Mouse (Mus musculus) thymus, postnatal 25 days (tissue): ENCODE measurements at regions not wholly inside any gene's neighbourhood (a gene's known extent, or its start where the extent isn't known, plus 50 kb on each side); places are given as distances from the start of the nearest gene placed in this dataset.

Source experiments
- DNase-seq: peaks from one replicate; pipeline ENCODE4 v3.0.0; 2022

DNA sequence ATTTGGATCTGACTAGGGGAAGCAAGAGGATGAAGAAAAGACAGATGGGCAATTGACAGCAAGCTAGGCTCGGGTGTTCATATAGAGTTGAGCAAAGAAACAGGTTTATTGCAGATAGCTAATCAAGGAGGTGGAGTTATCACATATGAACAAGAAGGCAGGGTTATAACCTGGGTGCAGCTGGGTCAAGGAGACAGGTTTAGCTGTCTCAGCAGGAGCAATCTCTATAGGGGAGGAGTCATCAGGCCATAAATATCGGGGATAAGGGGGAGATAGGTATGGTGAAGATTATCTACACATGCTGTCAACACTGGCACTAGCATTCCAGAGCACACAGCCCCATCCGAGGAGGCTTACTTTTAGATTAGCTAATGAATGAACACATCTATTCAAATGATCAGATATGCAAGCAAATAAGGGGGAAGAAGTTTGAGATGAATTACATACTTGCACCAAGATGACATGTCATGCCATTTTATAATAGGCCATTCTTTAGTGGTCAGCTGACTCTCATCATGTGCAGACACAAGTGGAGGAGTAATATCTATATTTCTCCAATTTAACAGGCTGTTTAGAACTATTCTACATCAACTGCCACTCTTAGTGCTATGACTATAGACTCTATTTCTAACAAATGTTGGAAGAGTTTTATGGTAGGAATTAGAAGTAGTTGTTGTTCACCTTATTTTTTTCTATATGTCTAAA, 76.9 kb downstream of the Lhx9 start:
- DNase-seq = no peak

- no peak for DNase-seq
Measured at GRCm38 (mm10) chr1:138762876-138763275, 85.5 kb downstream of the Lhx9 start.

- DNase-seq = no peak
Measured at GRCm38 (mm10) chr1:138757777-138758176, 90.6 kb downstream of the Lhx9 start.

DNA sequence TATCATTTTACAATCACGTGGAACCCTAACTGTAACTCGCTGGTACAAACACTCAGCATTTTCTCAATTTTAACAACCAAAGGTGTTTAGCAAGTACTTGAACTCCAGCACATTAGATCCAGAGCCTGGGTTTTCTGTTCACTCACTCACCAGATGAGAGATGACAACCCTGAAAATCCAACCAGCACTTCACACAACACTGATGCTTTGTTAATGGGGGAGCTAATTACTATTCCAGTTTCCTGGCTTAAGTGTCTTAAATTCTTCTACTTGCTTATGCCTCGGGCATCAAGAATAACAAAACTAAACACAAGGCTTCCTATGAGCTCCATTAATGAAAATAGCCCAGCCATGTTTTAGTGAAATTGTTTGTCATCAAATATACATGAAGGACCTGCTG, 113.4 kb upstream of the Nek7 start:
- no peak for DNase-seq

DNA sequence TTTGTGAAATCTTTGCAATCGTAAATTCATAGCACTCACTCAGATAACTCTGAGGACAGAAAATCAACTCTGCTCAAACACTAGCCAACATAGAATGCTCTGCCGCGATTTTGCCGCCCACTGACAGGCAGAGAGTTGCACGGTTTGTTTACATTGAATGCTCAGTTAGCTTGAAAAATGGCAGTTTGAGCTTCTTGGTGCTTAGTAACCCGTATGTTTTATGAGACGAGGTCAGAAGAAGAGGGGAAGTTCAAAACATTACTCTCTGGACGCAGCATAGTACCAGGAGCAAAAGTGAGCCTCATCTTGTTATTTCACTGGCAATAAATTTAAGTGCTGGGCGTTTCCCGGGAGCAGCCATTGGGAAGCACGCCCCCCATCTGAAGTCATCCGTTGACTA, 111.1 kb upstream of the Nek7 start:
- no peak for DNase-seq

GRCm38 (mm10) chr1:138729089-138729699, 109.3 kb upstream of the Nek7 start:
- no peak for DNase-seq

- no peak for DNase-seq
Measured at GRCm38 (mm10) chr1:138720728-138721127, 100.8 kb upstream of the Nek7 start.

- no peak for DNase-seq
Measured at GRCm38 (mm10) chr1:138719297-138719696, 99.4 kb upstream of the Nek7 start.

DNA sequence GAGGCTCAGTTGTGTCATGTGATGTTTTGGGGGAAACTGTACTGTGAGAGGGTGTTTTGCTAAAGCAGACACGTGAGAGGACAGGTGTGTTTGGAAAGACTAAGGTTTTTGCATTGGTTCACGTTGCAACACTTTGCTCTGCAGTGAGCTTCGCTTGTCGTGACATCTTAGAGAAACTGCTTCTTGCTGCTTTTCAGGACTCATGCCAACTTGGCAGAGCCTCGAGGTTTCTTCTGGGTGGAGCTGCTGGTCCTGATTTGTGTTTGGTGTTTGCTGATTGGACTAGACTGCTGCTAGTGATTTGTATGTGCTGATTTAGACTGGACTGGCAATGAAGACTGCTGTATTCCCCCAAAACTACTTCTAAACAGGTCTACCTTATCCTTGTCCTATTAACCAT, 97.0 kb upstream of the Nek7 start:
- DNase-seq = no peak

GRCm38 (mm10) chr1:138715162-138715561, 95.2 kb upstream of the Nek7 start:
- DNase-seq = no peak

DNA sequence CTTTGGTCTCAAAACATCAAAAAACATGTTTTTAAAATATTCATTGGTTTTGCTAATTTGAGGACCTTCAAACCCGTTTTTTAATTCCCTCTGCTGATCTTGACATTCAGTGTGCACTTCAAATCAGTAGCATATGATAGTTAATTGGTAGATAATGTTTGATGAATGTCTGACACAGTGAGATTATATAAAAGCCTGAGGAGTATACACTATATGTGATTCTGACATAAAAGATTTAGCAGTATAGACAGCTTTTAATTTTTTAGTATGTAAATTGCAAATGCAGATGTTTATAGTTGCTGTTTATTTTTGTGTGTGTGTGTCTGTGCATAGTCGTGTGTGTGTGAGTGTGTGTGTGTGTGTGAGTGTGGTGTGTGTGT, 89.3 kb upstream of the Nek7 start:
- DNase-seq = no peak

GRCm38 (mm10) chr1:138708507-138709228, 88.7 kb upstream of the Nek7 start:
- no peak for DNase-seq

DNA sequence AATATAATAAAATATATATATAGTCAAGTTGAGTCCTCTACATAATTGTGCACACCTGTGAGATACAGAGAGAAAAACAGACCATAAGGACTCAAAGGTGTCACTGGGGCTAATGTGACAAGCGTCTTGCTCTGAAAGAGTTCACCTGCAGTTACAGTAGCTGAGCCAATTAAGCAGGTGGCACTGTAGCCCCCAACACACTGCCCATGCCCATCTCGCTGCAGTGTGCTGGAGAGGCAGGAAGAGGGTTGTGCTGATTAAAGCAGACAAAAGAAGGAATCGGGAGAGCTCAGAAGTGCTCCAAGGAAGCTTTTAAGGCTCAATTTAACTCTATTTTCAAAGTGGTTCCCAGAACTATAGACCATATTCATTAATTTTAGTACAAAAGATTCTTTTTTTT, 88.0 kb upstream of the Nek7 start:
- no peak for DNase-seq

DNA sequence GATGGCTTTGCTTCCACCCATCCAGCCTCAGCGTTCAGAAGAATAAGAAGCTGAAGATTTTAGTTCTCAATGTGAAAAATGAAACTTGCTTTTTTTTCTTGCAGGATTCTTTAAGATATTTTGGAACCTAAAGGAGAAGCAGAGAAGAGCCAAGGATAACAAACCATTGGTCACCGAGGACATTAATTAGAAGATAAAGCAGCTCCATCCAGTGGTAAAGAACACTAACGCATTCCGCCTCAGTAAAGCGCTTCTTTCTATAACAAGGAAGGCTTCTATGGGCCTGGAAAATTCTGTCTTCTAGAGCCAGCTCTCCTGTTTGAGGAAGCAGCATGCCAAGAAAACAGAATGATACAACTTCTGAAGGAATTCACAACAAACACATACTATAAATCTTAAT, 83.3 kb upstream of the Nek7 start:
- DNase-seq = no peak

DNA sequence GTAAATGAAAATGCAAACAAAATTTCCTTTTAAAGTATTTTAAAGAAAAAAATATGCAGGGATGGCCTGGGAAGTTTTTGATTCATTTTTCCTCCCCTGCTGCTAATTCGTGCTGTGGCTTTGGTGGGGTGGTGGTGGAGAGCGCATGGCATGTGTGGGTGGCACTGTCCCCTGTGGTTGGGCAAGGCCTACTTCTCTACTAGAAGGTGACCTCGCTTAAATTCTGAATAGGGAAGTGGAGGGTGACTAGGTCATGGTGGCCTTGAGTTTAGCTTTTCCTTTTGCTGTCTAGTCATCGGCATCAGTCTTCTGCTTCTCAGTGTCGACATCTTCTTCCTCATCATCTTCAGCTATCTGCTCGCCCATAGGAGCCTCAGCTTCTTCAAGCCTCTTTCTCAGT, 69.3 kb upstream of the Nek7 start:
- no peak for DNase-seq

DNA sequence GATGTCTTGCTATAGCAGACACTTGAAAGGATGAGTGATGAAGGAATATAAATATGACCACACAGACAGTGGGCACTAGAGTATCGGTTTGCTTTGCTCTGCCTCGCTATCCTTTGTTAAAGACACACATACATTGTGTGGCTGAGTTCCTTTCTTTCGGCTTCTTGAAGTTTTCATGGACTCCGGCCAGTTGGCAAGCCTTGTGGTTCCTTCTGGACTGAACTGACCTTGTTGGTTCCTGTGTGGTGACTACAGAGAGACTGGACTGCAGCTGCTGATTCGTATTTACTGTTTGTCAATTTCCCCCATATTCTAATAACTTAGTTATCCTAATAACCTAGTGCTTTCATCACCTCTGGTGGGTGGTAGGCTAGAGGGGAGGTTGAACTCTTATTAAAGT, 66.8 kb upstream of the Nek7 start:
- no peak for DNase-seq

GRCm38 (mm10) chr1:138683711-138684110, 63.8 kb upstream of the Nek7 start:
- peak; percentile 28 for DNase-seq

GRCm38 (mm10) chr1:138681970-138682369, 62.0 kb upstream of the Nek7 start:
- no peak for DNase-seq

DNA sequence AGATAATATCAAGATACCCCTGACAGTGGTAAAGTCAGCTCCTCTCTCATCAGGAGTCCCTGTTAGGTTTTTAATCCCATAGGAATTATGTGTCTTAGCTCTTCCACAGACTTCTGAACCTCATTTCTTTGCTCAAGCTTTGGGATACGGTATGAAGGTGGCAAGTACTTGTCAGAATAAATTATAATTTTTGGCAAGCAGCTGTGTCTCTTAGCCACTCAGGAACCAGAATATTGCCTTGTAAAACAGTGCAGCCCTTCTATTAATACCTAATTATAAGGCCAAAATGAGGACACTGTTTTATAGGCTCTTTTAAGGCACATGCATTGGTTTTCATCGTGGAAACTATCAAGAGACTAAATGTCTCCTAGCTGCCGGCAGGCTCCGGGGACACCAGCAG, 54.3 kb upstream of the Nek7 start:
- no peak for DNase-seq
